Mouse (Mus musculus) adrenal gland, postnatal 25 days (tissue): ENCODE results near the gene Jarid2. TPM values are rescaled to one million over a fixed set of nuclear protein-coding genes. Genes with fewer than 3 reads are reported as not detected.
A peak's percentile ranks its signal among the peaks of the same experiment; 100 is the strongest.

Experiments used
- DNase-seq: peaks from one replicate; pipeline ENCODE4 v3.0.0; 2021; ENCODE audit warnings: mixed read lengths
- total RNA-seq: library from RNA; stranded (reverse); gene quantifications from 2 replicates; pipeline ENCODE4 v1.2.3, GENCODE M21; 2021

Gene Jarid2
- total RNA-seq, 1 experiment from 2014 or later = 58.0 TPM

- no peak for DNase-seq
Measured at GRCm38 (mm10) chr13:44780506-44780905, 51.2 kb downstream of the Jarid2 start.

- DNase-seq = no peak
Measured at GRCm38 (mm10) chr13:44781126-44781525, 51.9 kb downstream of the Jarid2 start.

GRCm38 (mm10) chr13:44784551-44784950 is 55.3 kb downstream of the Jarid2 start:
- DNase-seq = no peak

GRCm38 (mm10) chr13:44786291-44786690 is 57.0 kb downstream of the Jarid2 start:
- peak; percentile 16 for DNase-seq

GRCm38 (mm10) chr13:44788352-44789125 is 59.3 kb downstream of the Jarid2 start:
- no peak for DNase-seq

- DNase-seq = no peak
Measured at GRCm38 (mm10) chr13:44789982-44790381, 60.7 kb downstream of the Jarid2 start.

- no peak for DNase-seq
Measured at GRCm38 (mm10) chr13:44792361-44792892, 63.2 kb downstream of the Jarid2 start.

- DNase-seq = no peak
Measured at GRCm38 (mm10) chr13:44795891-44796290, 66.6 kb downstream of the Jarid2 start.

GRCm38 (mm10) chr13:44796775-44797174 is 67.5 kb downstream of the Jarid2 start:
- peak; percentile 66 for DNase-seq

GRCm38 (mm10) chr13:44798280-44798679 is 69.0 kb downstream of the Jarid2 start:
- no peak for DNase-seq

GRCm38 (mm10) chr13:44799166-44799565 is 69.9 kb downstream of the Jarid2 start:
- no peak for DNase-seq

- DNase-seq = no peak
Measured at GRCm38 (mm10) chr13:44800059-44800458, 70.8 kb downstream of the Jarid2 start.

GRCm38 (mm10) chr13:44804876-44805275 is 75.6 kb downstream of the Jarid2 start:
- DNase-seq = peak; percentile 56

GRCm38 (mm10) chr13:44808307-44808706 is 79.0 kb downstream of the Jarid2 start:
- DNase-seq = no peak

GRCm38 (mm10) chr13:44811021-44811420 is 81.7 kb downstream of the Jarid2 start:
- no peak for DNase-seq

GRCm38 (mm10) chr13:44811601-44812000 is 82.3 kb downstream of the Jarid2 start:
- no peak for DNase-seq

- DNase-seq = no peak
Measured at GRCm38 (mm10) chr13:44812381-44812780, 83.1 kb downstream of the Jarid2 start.

GRCm38 (mm10) chr13:44819400-44819799 is 90.1 kb downstream of the Jarid2 start:
- peak; percentile 36 for DNase-seq

- no peak for DNase-seq
Measured at GRCm38 (mm10) chr13:44822578-44822977, 93.3 kb downstream of the Jarid2 start.

GRCm38 (mm10) chr13:44828903-44829302 is 99.6 kb downstream of the Jarid2 start:
- DNase-seq = no peak

- no peak for DNase-seq
Measured at GRCm38 (mm10) chr13:44832104-44832503, 102.8 kb downstream of the Jarid2 start.

GRCm38 (mm10) chr13:44832866-44833265 is 103.6 kb downstream of the Jarid2 start:
- no peak for DNase-seq

- no peak for DNase-seq
Measured at GRCm38 (mm10) chr13:44833353-44833752, 104.1 kb downstream of the Jarid2 start.

- no peak for DNase-seq
Measured at GRCm38 (mm10) chr13:44837445-44837844, 108.2 kb downstream of the Jarid2 start.
